Mouse (Mus musculus) hindbrain, embryonic 14.5 days (tissue): ENCODE results near the gene Ovol3. TPM values are rescaled to one million over a fixed set of nuclear protein-coding genes. Genes with fewer than 3 reads are reported as not detected.
"Not testable (repeated sequence)": the region's sequence is repeated elsewhere in the genome, so short reads cannot be mapped to it uniquely, and the experiment has no call there.

Experiments
- ATAC-seq: fragments of 200-750 bp; cut with Nextera tagmentation; 2 replicates; pipeline ENCODE4 v1.8.0; 2017; ENCODE audit warnings: moderate number of reproducible peaks, mild to moderate bottlenecking, moderate TSS enrichment, moderate library complexity; ENCODE audit not compliant: low FRiP score
- DNase-seq: peaks from one replicate; pipeline ENCODE4 v3.0.0-alpha.2; 2015; ENCODE audit warnings: low spot score
- H3K27ac ChIP-seq: fragments of 300-500 bp; sonication (generic); 2 replicates; pipeline ENCODE4 v1.5.1; 2014; ENCODE audit warnings: mild to moderate bottlenecking, moderate library complexity
- H3K27me3 ChIP-seq: fragments of 300-500 bp; sonication (generic); 2 replicates; pipeline ENCODE4 v1.6.1; 2014; ENCODE audit warnings: mild to moderate bottlenecking, low read length, mixed read lengths; ENCODE audit not compliant: control insufficient read depth, insufficient read depth
- H3K36me3 ChIP-seq: fragments of 300-500 bp; sonication (generic); replicated peaks from 2 replicates; pipeline ENCODE4 v1.6.1; 2014; ENCODE audit not compliant: control insufficient read depth, insufficient read depth
- H3K4me1 ChIP-seq: fragments of 300-500 bp; sonication (generic); replicated peaks from 2 replicates; pipeline ENCODE4 v1.6.1; 2014; ENCODE audit warnings: antibody characterized with exemption, low read length, mixed read lengths; ENCODE audit not compliant: control insufficient read depth, insufficient read depth
- H3K4me2 ChIP-seq: fragments of 300-500 bp; sonication (generic); replicated peaks from 2 replicates; pipeline ENCODE4 v1.6.1; 2014; ENCODE audit warnings: mild to moderate bottlenecking, moderate library complexity
- H3K4me3 ChIP-seq: fragments of 300-500 bp; sonication (generic); replicated peaks from 2 replicates; pipeline ENCODE4 v1.5.1; 2014; ENCODE audit warnings: mild to moderate bottlenecking, low read length
- H3K9ac ChIP-seq: fragments of 300-500 bp; sonication (generic); 2 replicates; pipeline ENCODE4 v1.6.1; 2014
- H3K9me3 ChIP-seq: fragments of 300-500 bp; sonication (generic); 2 replicates; pipeline ENCODE4 v1.6.1; 2016; ENCODE audit warnings: low read length; ENCODE audit not compliant: control insufficient read depth
- WGBS: fragments of 180-500 bp; shearing (Covaris S2); extraction: QIAGEN DNeasy Blood & Tissue Kit; methylation state at CpG from one replicate; pipeline ENCODE4 v1.1.7; 2014; 5-methylcytosine and 5-hydroxymethylcytosine counted together
- polyA plus RNA-seq: library from polyadenylated mRNA; unstranded; fragments of >200 nt; fragmentation: Nextera tagmentation; extraction: Ambion mirVana; gene quantifications from 2 replicates; pipeline ENCODE4 v1.2.1, GENCODE M21; 2014

The Ovol3 gene
- polyA plus RNA-seq, 1 experiment from 2014 or later, result not detected

DNA sequence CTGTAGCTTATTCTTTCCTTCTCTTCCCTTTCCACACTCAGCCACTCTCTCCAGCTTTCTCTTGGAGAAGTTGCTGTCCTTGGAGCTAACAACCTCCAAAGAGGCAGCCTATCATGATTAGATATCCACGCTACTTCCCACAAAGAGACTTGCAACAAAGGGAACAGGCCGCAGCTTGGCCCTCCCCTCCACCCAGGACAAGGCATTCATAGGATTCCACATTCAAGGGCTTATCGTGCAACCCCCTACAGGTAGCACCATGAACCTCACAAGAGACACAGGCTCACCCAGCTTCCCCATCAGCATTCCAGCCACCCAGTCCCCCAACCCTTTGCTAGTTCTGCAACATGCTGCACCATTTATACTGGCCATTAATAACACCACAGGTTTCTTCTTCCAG lies 31.3 kb upstream of the Ovol3 start:
- Histone ChIP-seq H3K36me3 (no peaks in the 10 kb centered on the region), H3K4me1 (no peaks in the 10 kb centered on the region), H3K4me3 (no peak overlapping the region), H3K9ac (no peak overlapping the region), H3K4me2 (no peak overlapping the region), H3K27ac (no peak overlapping the region), H3K9me3 (no peaks in the 10 kb centered on the region), H3K27me3 (no peaks in the 10 kb centered on the region)
- WGBS, result 80% methylated on average over 3 of the region's 3 CpGs
- ATAC-seq (no peak), DNase-seq (no peak)

DNA sequence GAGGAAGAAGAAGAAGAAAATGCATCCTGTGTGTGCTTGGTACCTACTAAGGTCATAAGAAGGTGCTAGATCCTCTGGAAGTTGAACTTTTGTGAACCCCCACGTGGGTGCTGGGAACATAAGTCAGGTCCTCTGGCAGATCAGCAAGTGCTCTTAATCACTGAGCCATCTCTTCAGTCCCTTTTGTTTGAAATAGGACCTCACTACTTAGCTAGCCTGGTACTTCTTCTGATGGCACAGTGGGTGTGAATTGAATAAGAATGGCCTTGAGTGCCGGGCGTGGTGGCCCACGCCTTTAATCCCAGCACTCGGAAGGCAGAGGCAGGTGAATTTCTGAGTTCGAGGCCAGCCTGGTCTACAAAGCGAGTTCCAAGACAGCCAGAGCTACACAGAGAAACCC lies 30.4 kb upstream of the Ovol3 start:
- 92% methylated on average over 7 of the region's 7 CpGs for WGBS
- Histone ChIP-seq H3K9ac (no peak overlapping the region), H3K4me3 (no peak overlapping the region), H3K4me2 (no peak overlapping the region), H3K36me3 (no peaks in the 10 kb centered on the region), H3K9me3 (no peaks in the 10 kb centered on the region), H3K4me1 (no peaks in the 10 kb centered on the region), H3K27ac (no peak overlapping the region), H3K27me3 (no peaks in the 10 kb centered on the region)
- DNase-seq (no peak), ATAC-seq (no peak)

DNA sequence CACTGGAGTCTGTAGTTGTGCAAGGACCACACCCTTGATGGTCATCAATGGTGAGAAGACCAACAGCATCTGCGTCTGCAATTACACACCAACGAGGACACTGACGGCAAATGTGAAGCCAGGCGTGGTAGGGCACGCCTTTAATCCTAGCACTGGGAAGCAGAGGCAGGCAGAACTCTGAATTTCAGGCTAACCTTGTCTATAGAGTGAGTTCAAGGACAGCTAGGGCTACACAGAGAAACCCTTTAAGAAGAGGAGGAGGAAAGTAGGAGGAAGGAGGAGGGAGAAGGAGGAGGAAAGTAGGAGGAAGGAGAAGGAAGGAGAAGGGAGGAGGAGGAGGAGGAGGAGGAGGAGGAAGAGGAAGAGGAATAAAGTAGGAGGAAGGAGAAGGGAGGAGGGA lies 30.0 kb upstream of the Ovol3 start:
- no peaks in the 10 kb centered on the region for H3K36me3 ChIP-seq
- no peak overlapping the region for H3K4me2 ChIP-seq
- ATAC-seq (no peak), DNase-seq (no peak)
- H3K9ac ChIP-seq, result no peak overlapping the region
- WGBS, result 93% methylated on average over 5 of the region's 5 CpGs
- H3K27ac ChIP-seq, result no peak overlapping the region
- H3K4me1 ChIP-seq, result no peaks in the 10 kb centered on the region
- no peak overlapping the region for H3K4me3 ChIP-seq
- H3K27me3 ChIP-seq, result no peaks in the 10 kb centered on the region
- no peaks in the 10 kb centered on the region for H3K9me3 ChIP-seq

DNA sequence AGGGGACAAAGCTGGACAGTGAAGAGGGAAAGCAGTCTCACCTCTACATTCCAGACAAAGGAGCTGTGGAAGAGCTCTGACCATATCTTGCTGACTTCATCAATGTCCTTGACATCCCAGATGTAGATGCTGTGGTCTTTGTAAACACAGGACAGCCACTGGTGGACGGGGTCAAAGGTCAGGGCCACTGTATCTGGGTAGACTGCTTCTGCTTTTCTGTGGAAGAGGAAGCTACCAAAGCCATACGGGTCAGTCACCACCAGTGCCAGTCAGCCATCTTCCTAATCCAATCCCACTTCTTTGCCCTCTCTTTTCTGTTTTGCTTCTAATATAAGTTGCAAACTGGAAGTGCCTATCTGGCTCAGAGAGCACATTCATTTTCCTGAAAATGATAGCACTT lies 29.5 kb upstream of the Ovol3 start:
- Histone ChIP-seq H3K4me3 (no peak overlapping the region), H3K9me3 (no peaks in the 10 kb centered on the region), H3K27ac (no peak overlapping the region), H3K4me2 (no peak overlapping the region), H3K36me3 (no peaks in the 10 kb centered on the region), H3K9ac (no peak overlapping the region), H3K4me1 (no peaks in the 10 kb centered on the region), H3K27me3 (no peaks in the 10 kb centered on the region)
- DNase-seq (no peak), ATAC-seq (no peak)
- 86% methylated on average over 2 of the region's 2 CpGs for WGBS

DNA sequence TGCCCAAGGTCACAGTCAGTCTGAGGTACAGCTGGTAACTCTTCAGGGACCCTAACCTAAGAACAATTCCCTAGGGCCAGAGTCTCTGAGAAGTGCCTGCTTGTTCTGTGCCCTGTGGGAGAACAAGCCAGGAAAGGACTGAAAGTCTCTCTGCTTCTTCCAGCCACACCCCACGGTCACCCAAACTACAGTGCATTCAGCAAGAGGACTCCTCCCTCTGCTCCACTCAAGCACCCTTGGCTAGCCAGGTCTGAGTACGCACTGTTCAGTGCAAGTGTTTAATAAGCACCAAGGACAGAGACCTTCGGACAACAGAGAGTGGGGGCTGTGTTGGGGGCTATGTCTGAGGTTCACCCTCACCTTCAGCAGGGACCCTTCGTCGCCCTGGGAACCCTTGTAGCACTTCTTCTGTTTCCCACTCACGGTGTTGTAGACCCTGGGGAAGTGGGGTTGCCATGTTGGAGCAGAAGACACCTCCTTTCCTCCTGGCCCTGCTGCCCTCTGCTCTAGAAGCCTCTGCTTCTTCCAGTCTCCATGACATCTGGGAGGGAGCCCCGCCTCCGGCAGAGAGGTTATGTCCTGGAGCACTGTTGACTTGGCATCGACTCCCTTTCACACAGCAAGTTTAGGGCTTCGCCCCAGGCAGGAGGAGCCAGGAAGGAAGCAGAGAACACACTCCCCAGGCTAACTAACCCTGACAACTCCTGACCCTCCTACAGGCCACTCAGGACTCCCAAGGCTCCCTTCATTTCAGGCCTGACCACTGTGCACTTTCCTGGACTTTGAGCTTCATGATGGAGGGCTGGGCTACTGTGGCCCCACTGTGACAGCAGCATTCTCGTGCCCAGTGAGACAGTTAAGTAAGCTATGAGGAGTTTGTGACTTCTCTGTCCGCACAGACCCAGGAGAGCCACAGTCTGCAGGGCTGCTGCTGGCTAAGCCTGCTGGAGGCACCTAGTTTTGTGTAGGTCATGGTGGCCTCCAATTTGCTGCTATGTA lies 16.7 kb upstream of the Ovol3 start:
- Histone ChIP-seq H3K9ac (no peak overlapping the region), H3K36me3 (no peaks in the 10 kb centered on the region), H3K27me3 (no peaks in the 10 kb centered on the region), H3K4me2 (no peak overlapping the region), H3K4me1 (no peaks in the 10 kb centered on the region), H3K27ac (no peak overlapping the region), H3K9me3 (no peaks in the 10 kb centered on the region), H3K4me3 (no peak overlapping the region)
- DNase-seq, result no peak
- ATAC-seq, result no peak
- 94% methylated on average over 12 of the region's 12 CpGs for whole genome bisulfite sequencing

DNA sequence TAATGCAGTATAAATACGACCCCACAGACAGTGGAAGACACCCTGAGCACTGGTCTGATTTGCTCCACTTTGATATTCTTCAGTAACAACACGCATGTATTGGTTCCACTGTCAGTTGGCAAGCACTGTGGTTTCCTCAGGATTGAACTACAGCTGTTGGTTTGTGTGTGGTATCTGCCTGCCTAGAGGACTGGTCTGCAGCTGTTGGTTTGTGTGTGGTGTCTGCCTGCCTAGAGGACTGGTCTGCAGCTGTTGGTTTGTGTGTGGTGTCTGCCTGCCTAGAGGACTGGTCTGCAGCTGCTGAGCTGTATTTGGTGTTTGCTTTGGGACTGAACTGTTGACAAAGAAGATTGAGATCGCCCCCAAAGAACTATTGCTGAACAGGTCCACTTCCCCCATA lies 1.8 kb upstream of the Ovol3 start:
- WGBS, result 95% methylated on average over 3 of the region's 3 CpGs

DNA sequence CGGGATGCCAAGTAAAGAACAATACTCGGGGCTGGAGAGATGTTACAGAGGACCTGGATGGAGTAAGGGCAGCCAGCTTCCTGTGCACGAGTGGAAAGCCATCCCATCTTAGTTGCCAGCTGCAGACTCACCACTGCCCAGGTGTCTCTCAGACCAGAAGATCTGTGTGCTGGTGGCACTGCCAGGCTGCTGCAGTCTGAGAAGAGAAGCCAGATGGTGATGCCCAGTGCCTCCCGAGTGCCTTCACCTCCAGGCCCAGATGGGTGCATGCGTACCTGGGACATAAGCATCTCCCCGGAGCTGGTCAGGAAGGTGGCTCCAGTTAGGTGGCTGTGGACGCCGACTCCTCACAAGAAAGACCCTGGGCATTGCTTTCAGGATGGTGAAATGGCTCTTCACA lies 434 bp downstream of the Ovol3 start:
- no peak overlapping the region for H3K27ac ChIP-seq
- no peak overlapping the region for H3K4me3 ChIP-seq
- no peaks in the 10 kb centered on the region for H3K9me3 ChIP-seq
- DNase-seq (no peak), ATAC-seq (no peak)
- H3K36me3 ChIP-seq, result peaks cover 24% of the 10 kb centered on the region
- no peaks in the 10 kb centered on the region for H3K27me3 ChIP-seq
- 92% methylated on average over 8 of the region's 8 CpGs for WGBS
- peaks cover 10% of the 10 kb centered on the region for H3K4me1 ChIP-seq
- H3K9ac ChIP-seq, result no peak overlapping the region
- H3K4me2 ChIP-seq, result no peak overlapping the region

More for the DNA sequence above, 1.8 kb upstream of the Ovol3 start:
- not testable (repeated sequence) for H3K27me3 ChIP-seq, H3K9me3 ChIP-seq, H3K4me1 ChIP-seq, H3K4me2 ChIP-seq, DNase-seq, H3K9ac ChIP-seq, H3K27ac ChIP-seq, ATAC-seq, H3K4me3 ChIP-seq
- H3K36me3 ChIP-seq, result peaks cover 27% of the 10 kb centered on the region

DNA sequence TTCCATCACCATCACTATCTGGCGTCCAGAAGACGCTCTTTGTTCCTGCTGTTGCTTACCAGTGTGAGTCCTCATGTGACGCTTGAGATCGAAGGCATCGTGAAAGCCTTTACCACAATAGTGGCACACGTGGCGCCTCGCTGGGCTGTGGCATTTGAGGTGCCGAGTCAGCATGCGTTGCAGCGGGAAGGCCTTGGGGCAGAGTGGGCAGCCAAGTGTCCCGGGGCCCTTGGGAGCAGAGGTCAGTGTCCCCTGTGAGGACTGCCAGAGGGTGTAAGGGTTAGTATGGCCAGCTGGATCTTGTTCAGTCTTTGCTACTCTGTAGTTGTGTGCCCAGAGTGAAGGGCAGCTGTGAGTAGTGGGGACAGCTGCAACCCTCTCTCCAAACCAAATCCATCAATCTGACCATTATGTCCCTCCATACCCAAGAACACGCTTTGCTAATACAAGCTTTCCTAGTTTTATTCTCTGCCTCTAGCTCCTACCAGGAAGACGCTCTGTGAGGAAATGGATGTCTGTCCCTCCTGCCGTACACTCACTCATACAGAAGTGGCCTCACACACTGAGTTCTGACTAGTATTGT lies 1.2 kb downstream of the Ovol3 start:
- H3K36me3 ChIP-seq, result peaks cover 24% of the 10 kb centered on the region
- H3K4me2 ChIP-seq, result no peak overlapping the region
- no peak overlapping the region for H3K9ac ChIP-seq
- no peak overlapping the region for H3K27ac ChIP-seq
- H3K9me3 ChIP-seq, result no peaks in the 10 kb centered on the region
- no peaks in the 10 kb centered on the region for H3K27me3 ChIP-seq
- ATAC-seq (no peak), DNase-seq (no peak)
- H3K4me1 ChIP-seq, result peaks cover 10% of the 10 kb centered on the region
- H3K4me3 ChIP-seq, result no peak overlapping the region
- 93% methylated on average over 15 of the region's 15 CpGs for WGBS

DNA sequence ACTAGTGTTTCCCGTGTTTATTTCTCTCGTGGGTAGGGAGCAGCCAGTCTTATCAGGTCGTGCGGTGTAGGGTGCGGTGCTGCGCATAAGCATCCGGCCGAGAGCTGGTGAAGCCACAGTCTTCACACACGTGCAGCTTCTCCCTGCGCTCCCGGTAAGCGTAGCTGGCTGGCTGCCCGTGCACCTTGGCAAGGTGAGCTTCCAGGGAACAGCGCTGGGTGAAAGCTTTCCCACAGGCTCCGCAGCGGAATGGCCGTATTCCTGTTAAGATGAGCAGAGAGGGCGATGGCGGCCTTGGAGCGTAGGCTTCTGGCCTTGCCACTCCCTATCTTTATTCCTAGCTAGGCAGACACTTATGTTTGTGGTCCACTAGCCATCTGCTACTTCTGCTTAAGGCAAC lies 2.1 kb downstream of the Ovol3 start:
- DNase-seq, result no peak
- no peaks in the 10 kb centered on the region for H3K27me3 ChIP-seq
- H3K27ac ChIP-seq, result no peak overlapping the region
- peaks cover 10% of the 10 kb centered on the region for H3K4me1 ChIP-seq
- peak overlapping the region; percentile 63 for H3K4me3 ChIP-seq
- 89% methylated on average over 20 of the region's 20 CpGs for WGBS
- peaks cover 25% of the 10 kb centered on the region for H3K36me3 ChIP-seq
- peak overlapping the region; percentile 57 for H3K4me2 ChIP-seq
- peak overlapping the region; percentile 1; the same call in 1 of the 2 replicates for H3K9ac ChIP-seq
- no peaks in the 10 kb centered on the region for H3K9me3 ChIP-seq
- ATAC-seq, result no peak
